Mouse (Mus musculus) ES-Bruce4 (cell line): ENCODE data around the gene Il27ra.

Source experiments
- CTCF ChIP-seq: IDR thresholded peaks from one replicate; pipeline ENCODE4 v1.8.1; 2011; ENCODE audit warnings: low read depth, low read length
- EP300 ChIP-seq: IDR thresholded peaks from 2 replicates; pipeline ENCODE4 v1.6.1; 2011; ENCODE audit warnings: low read depth, low read length; ENCODE audit not compliant: insufficient read depth
- POLR2A ChIP-seq: IDR thresholded peaks from one replicate; pipeline ENCODE4 v1.8.1; 2011; ENCODE audit warnings: low read length; ENCODE audit not compliant: insufficient read depth

DNA sequence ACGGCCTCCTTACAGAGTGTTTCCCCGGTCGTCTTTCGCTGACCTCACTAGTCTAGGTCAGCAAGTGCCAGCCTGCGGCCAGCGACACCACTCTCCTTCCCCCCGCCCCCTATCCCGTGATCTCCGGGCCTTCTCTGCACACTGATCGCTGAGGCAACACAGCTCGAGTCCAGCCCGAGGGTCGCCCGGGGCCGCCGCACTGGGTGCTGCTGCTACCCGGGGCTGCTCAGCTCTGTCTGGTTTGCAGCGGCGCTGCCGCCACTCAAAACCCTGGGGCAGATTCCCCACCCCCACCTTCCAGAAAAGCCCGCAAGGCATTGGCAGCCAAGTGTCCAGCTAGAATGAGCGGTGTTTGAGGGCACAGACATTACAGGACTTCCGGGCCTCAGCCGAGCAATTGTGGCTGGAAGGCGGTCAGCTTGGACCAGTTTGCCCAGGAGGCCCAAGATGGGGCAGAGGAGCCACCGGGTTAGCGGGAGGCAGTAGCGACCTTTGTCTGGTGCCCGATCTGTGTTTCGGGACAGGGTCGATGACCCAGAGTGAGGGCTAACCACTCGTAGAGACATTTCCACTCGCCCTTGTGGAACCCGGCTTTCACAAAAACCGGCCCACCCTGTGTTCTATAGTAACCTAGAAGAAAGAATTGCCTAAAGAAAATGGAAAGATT lies 29.8 kb downstream of the Il27ra start:
- TF ChIP-seq EP300, result no peak
- TF ChIP-seq CTCF, result no peak
- TF ChIP-seq POLR2A, result no peak
